Mouse (Mus musculus): ENCODE measurements at regions not wholly inside any gene's neighbourhood (a gene's known extent, or its start where the extent isn't known, plus 50 kb on each side); places are given as distances from the start of the nearest gene placed in this dataset.

GRCm38 (mm10) chr4:75744605-75745004 is 466.5 kb upstream of the Dmac1 start:
- TF ChIP-seq CTCF (conservative IDR thresholded peaks at IDR 0.05; ENCODE audit: low read length) (no peak), NANOG (IDR thresholded peaks at IDR 0.05; ENCODE audit: borderline replicate concordance, low read length) (no peak), POU5F1 (IDR thresholded peaks at IDR 0.05; ENCODE audit: borderline replicate concordance, low read length) (no peak)
